Mouse (Mus musculus) stomach, postnatal 0 days (tissue): ENCODE results near the gene Nrip2.

Source experiments
- CTCF ChIP-seq: IDR thresholded peaks from 2 replicates; pipeline ENCODE4 v1.5.1; 2016; ENCODE audit warnings: antibody characterized with exemption, low read depth, mild to moderate bottlenecking, moderate library complexity
- EP300 ChIP-seq: optimal IDR thresholded peaks from 2 replicates; pipeline ENCODE3; 2016; ENCODE audit warnings: antibody characterized with exemption

- TF ChIP-seq EP300 (no peak), CTCF (no peak)
Observed at GRCm38 (mm10) chr6:128370040-128370439, 29.1 kb upstream of the Nrip2 start.
